Mouse (Mus musculus): ENCODE results near the gene Sdhb. TPM values are rescaled to one million over a fixed set of nuclear protein-coding genes. Genes with fewer than 3 reads are reported as not detected.

Gene Sdhb
- polyA plus RNA-seq, 1 experiment from 2014 or later, result 807 TPM

GRCm38 (mm10) chr4:140949052-140949451 is 12.0 kb upstream of the Sdhb start:
- Histone ChIP-seq H3K9me3 (peaks cover 3% of the 10 kb centered on the region; the same call in 1 of the 2 replicates), H3K4me3 (no peak overlapping the region), H3K4me1 (peaks cover 14% of the 10 kb centered on the region), H3K9ac (no peak overlapping the region), H3K4me2 (no peak overlapping the region), H3K27ac (replicated peaks) (no peak overlapping the region), H3K36me3 (no peaks in the 10 kb centered on the region), H3K27me3 (replicated peaks) (no peaks in the 10 kb centered on the region)
- WGBS, result 82% methylated on average over 8 of the region's 8 CpGs
- ATAC-seq (ENCODE audit: extremely low read depth, insufficient number of reproducible peaks, low FRiP score, low TSS enrichment), result no peak

GRCm38 (mm10) chr4:140949616-140950015 is 11.4 kb upstream of the Sdhb start:
- Histone ChIP-seq H3K27ac (replicated peaks) (no peak overlapping the region), H3K9me3 (no peaks in the 10 kb centered on the region), H3K4me3 (no peak overlapping the region), H3K4me1 (peaks cover 14% of the 10 kb centered on the region), H3K4me2 (no peak overlapping the region), H3K27me3 (replicated peaks) (no peaks in the 10 kb centered on the region), H3K9ac (no peak overlapping the region), H3K36me3 (no peaks in the 10 kb centered on the region)
- ATAC-seq (ENCODE audit: extremely low read depth, insufficient number of reproducible peaks, low FRiP score, low TSS enrichment), result no peak
- WGBS, result 82% methylated on average over 16 of the region's 16 CpGs

GRCm38 (mm10) chr4:140950574-140950973 is 10.4 kb upstream of the Sdhb start:
- Histone ChIP-seq H3K4me2 (no peak overlapping the region), H3K27me3 (replicated peaks) (0 out of 2 replicates have a peak, but pooled peaks cover 1% of the 10 kb centered on the region), H3K9ac (no peak overlapping the region), H3K4me1 (peaks cover 14% of the 10 kb centered on the region), H3K27ac (replicated peaks) (no peak overlapping the region), H3K4me3 (no peak overlapping the region), H3K9me3 (no peaks in the 10 kb centered on the region), H3K36me3 (no peaks in the 10 kb centered on the region)
- no peak for ATAC-seq (ENCODE audit: extremely low read depth, insufficient number of reproducible peaks, low FRiP score, low TSS enrichment)
- whole genome bisulfite sequencing, result 29% methylated on average over 3 of the region's 3 CpGs

GRCm38 (mm10) chr4:140951861-140952641 is 9.0 kb upstream of the Sdhb start:
- no peak overlapping the region for H3K27ac ChIP-seq (replicated peaks)

GRCm38 (mm10) chr4:140957131-140957702 is 3.8 kb upstream of the Sdhb start:
- no peaks in the 10 kb centered on the region for H3K36me3 ChIP-seq
- H3K27me3 ChIP-seq (replicated peaks), result peaks cover 13% of the 10 kb centered on the region; the same call in 1 of the 2 replicates
- H3K4me2 ChIP-seq, result peak overlapping the region; percentile 69
- peak overlapping the region; percentile 80 for H3K9ac ChIP-seq
- ATAC-seq (ENCODE audit: extremely low read depth, insufficient number of reproducible peaks, low FRiP score, low TSS enrichment), result no peak
- H3K4me3 ChIP-seq, result peak overlapping the region; percentile 51
- peaks cover 30% of the 10 kb centered on the region for H3K4me1 ChIP-seq
- 13% methylated on average over 17 of the region's 17 CpGs for WGBS
- H3K9me3 ChIP-seq, result no peaks in the 10 kb centered on the region
- H3K27ac ChIP-seq (replicated peaks), result peak overlapping the region; percentile 55

More at GRCm38 (mm10) chr4:140951861-140952641, 9.0 kb upstream of the Sdhb start:
- WGBS, result 80% methylated on average over 18 of the region's 18 CpGs
- peaks cover 13% of the 10 kb centered on the region; the same call in 1 of the 2 replicates for H3K27me3 ChIP-seq (replicated peaks)
- H3K4me3 ChIP-seq, result no peak overlapping the region
- no peaks in the 10 kb centered on the region for H3K36me3 ChIP-seq
- H3K4me2 ChIP-seq, result no peak overlapping the region
- no peak overlapping the region for H3K9ac ChIP-seq
- no peak for ATAC-seq (ENCODE audit: extremely low read depth, insufficient number of reproducible peaks, low FRiP score, low TSS enrichment)
- H3K4me1 ChIP-seq, result peaks cover 10% of the 10 kb centered on the region
- H3K9me3 ChIP-seq, result no peaks in the 10 kb centered on the region

GRCm38 (mm10) chr4:140957725-140958124 is 3.3 kb upstream of the Sdhb start:
- Histone ChIP-seq H3K4me1 (peaks cover 35% of the 10 kb centered on the region), H3K9me3 (no peaks in the 10 kb centered on the region), H3K4me3 (peak overlapping the region; percentile 51), H3K4me2 (peak overlapping the region; percentile 69), H3K9ac (peak overlapping the region; percentile 80), H3K27me3 (replicated peaks) (peaks cover 13% of the 10 kb centered on the region; the same call in 1 of the 2 replicates), H3K36me3 (no peaks in the 10 kb centered on the region), H3K27ac (replicated peaks) (peak overlapping the region; percentile 55)
- under 1% methylated on average over 13 of the region's 13 CpGs for WGBS
- ATAC-seq (ENCODE audit: extremely low read depth, insufficient number of reproducible peaks, low FRiP score, low TSS enrichment), result no peak

- H3K9me3 ChIP-seq, result no peaks in the 10 kb centered on the region
- H3K4me1 ChIP-seq, result peaks cover 41% of the 10 kb centered on the region
- peaks cover 13% of the 10 kb centered on the region; the same call in 1 of the 2 replicates for H3K27me3 ChIP-seq (replicated peaks)
- peak overlapping the region; percentile 56 for H3K27ac ChIP-seq (replicated peaks)
- no peaks in the 10 kb centered on the region; the same call in 1 of the 2 replicates for H3K36me3 ChIP-seq
- H3K4me2 ChIP-seq, result no peak overlapping the region
- 44% methylated on average over 6 of the region's 6 CpGs for WGBS
- peak overlapping the region; percentile 10; the same call in 1 of the 2 replicates for H3K9ac ChIP-seq
- no peak overlapping the region for H3K4me3 ChIP-seq
- ATAC-seq (ENCODE audit: extremely low read depth, insufficient number of reproducible peaks, low FRiP score, low TSS enrichment), result no peak
These were observed 2.7 kb upstream of the Sdhb start for GRCm38 (mm10) chr4:140958319-140958718.

- H3K4me1 ChIP-seq, result peaks cover 48% of the 10 kb centered on the region
- H3K9me3 ChIP-seq, result no peaks in the 10 kb centered on the region
- H3K4me3 ChIP-seq, result no peak overlapping the region
- ATAC-seq (ENCODE audit: extremely low read depth, insufficient number of reproducible peaks, low FRiP score, low TSS enrichment), result no peak
- WGBS, result 85% methylated on average over 7 of the region's 7 CpGs
- H3K27me3 ChIP-seq (replicated peaks), result peaks cover 13% of the 10 kb centered on the region; the same call in 1 of the 2 replicates
- H3K9ac ChIP-seq, result no peak overlapping the region
- H3K27ac ChIP-seq (replicated peaks), result no peak overlapping the region
- peaks cover 5% of the 10 kb centered on the region; the same call in 1 of the 2 replicates for H3K36me3 ChIP-seq
- H3K4me2 ChIP-seq, result no peak overlapping the region
These were observed 1.8 kb upstream of the Sdhb start for GRCm38 (mm10) chr4:140959128-140959679.

GRCm38 (mm10) chr4:140959715-140960479 is 1.1 kb upstream of the Sdhb start:
- no peak for ATAC-seq (ENCODE audit: extremely low read depth, insufficient number of reproducible peaks, low FRiP score, low TSS enrichment)
- H3K4me2 ChIP-seq, result peak overlapping the region; percentile 97; the same call in 1 of the 2 replicates
- H3K27me3 ChIP-seq (replicated peaks), result peaks cover 13% of the 10 kb centered on the region; the same call in 1 of the 2 replicates
- H3K9ac ChIP-seq, result peak overlapping the region; percentile 72; the same call in 1 of the 2 replicates
- H3K9me3 ChIP-seq, result no peaks in the 10 kb centered on the region
- no peak overlapping the region for H3K4me3 ChIP-seq
- peaks cover 6% of the 10 kb centered on the region; the same call in 1 of the 2 replicates for H3K36me3 ChIP-seq
- H3K27ac ChIP-seq (replicated peaks), result peak overlapping the region; percentile 61; the same call in 1 of the 2 replicates
- 80% methylated on average over 10 of the region's 10 CpGs for WGBS
- H3K4me1 ChIP-seq, result peaks cover 55% of the 10 kb centered on the region

GRCm38 (mm10) chr4:140961467-140962206 is 634 bp downstream of the Sdhb start:
- H3K9me3 ChIP-seq, result no peaks in the 10 kb centered on the region
- H3K27me3 ChIP-seq (replicated peaks), result peaks cover 4% of the 10 kb centered on the region; the same call in 1 of the 2 replicates
- H3K4me2 ChIP-seq, result peak overlapping the region; percentile 97
- H3K4me3 ChIP-seq, result peak overlapping the region; percentile 96
- under 1% methylated on average over 38 of the region's 38 CpGs for WGBS
- ATAC-seq (ENCODE audit: extremely low read depth, insufficient number of reproducible peaks, low FRiP score, low TSS enrichment), result no peak
- H3K27ac ChIP-seq (replicated peaks), result peak overlapping the region; percentile 89
- peak overlapping the region; percentile 98 for H3K9ac ChIP-seq
- H3K4me1 ChIP-seq, result peaks cover 55% of the 10 kb centered on the region
- H3K36me3 ChIP-seq, result peaks cover 15% of the 10 kb centered on the region
